Mouse (Mus musculus) erythroblast, adult 5-6 weeks (primary cell): ENCODE measurements around the gene Dexi. TPM values are rescaled to one million over a fixed set of nuclear protein-coding genes. Genes with fewer than 3 reads are reported as not detected.

ENCODE experiments used
- ATAC-seq: replicated peaks from 2 replicates; pipeline ENCODE4 v1.8.0; 2016; ENCODE audit warnings: moderate number of reproducible peaks, mild to moderate bottlenecking, moderate TSS enrichment, inconsistent platforms; ENCODE audit not compliant: poor library complexity, low FRiP score, severe bottlenecking
- total RNA-seq, 2 experiments: library from RNA; stranded (forward) in 1 of 2; stranded (reverse) in 1 of 2; fragments of 150-400 nt in 1 of 2; fragments of 200-764, 138-1000 nt in 1 of 2; gene quantifications; 2 replicates each; pipeline versions ENCODE4 v1.2.3 to v1.2.4; 2015 to 2017; ENCODE audit warnings: low replicate concordance in 2 of 2

Dexi gene
- total RNA-seq, 2 experiments from 2014 or later: not detected

DNA sequence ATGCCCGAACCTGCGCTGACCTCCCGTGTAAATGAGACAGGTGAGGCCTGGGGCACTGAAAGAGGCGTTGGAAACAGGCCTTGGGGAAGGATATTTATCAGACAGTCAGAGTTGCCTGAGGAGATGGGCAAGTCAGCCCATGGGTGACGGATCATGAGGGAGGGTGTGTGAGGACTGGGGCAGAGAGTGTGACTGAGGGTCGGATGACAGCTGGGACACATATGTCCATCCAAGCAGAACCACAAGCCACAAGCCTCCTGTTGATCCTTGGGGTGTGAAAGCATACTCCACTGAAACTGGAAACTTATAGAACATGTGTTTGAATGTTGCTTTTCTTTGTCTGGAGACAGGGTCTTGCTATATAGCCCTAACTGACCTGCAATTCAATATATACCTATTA lies 34.2 kb downstream of the Dexi start:
- ATAC-seq: no peak

DNA sequence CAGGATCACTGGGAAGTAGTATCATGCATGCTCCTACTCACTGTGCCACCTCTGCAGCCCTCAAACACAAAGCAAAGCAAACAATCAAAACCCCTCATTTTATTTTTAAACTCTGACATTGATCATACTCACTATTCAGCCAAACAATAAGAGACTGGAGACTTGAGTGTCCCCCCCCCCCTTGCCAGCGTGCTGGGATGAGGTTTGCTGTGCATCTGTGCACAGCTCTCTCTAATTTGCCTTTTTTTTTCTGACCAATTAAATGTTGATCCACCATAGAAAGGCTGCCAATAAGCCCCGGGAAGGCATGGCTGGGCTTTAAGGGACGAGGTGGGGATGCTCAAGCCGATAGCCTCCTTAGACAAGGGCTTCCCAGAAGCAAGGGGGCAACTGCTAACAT lies 35.4 kb downstream of the Dexi start:
- ATAC-seq: no peak

DNA sequence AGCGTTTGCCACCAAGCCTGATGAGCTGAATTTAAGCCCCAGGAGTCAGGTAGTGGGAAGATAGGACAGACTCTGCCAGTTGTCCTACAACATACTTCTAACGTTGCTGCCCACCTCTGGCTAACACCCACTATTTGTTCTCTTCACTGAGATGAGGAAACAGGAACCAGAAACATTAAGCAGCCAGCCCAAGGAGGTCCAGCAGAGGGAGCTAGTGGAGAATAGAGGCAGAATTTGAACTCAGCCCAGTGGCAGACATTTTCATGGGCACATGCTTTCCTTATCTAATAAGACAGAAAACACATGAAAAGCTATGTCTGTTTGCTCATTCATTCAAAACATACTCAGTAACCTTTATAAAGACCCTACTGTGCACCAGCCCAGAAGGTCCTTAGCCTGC lies 39.8 kb downstream of the Dexi start:
- ATAC-seq: no peak

DNA sequence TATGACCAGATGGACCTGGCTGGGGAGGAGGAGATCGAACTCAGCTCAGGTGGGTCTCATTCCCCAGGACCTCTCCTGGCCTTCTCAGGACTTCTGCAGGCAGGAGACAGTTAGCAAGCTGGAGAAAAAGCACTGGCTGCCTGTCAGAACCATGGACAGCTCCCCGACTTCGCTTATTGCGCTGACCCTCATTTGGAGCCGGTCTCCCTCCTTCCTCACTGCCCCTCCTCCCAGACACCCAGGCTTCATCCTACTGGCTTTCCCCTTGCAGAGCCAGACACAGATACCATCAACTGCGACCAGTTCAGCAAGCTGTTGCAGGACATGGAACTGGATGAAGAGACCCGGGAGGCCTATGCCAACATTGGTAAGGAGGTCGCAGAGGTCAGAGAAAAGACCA lies 41.0 kb downstream of the Dexi start:
- ATAC-seq: no peak

DNA sequence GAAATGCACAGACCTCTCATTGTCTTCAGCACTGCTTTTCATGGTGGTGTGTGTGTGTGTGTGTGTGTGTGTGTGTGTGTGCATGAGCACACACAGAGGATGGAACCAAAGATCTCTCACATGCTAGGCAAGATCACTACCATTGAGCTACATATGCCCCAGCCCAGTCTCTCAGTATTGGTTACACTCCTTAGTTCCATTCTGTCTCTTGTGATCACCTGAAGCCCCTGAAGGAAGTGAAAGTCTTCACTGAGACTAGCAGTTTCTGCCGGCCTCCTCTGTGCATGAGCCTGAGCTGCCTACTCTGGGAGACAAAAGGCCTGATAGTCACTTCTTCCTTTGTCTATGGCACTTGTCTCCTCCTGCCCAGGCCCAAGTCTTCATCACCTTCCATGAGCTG lies 43.7 kb downstream of the Dexi start:
- no peak for ATAC-seq

DNA sequence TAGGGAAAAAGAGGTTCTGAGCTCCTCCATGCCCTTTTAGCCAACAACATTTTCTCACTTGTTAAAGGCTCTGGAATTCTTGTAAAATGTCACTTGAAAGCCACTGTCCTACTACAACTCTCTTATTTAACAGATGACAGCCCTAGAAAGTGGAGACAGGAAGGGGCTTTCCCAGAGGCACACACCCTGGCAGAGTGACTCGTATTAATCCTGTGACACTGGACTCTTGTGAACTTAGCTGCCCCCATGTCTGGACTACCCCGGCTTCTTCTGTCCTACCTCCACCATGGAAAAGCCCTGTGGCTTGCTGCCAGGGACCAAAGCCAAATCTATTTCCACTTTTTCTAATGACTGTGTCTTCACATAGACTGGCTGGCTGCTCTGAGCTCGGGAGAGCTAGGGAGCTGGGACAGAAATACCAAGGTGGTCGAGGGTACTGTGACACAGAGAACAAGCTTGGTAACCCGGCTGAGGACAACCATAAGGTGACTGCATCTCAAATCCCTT lies 44.7 kb downstream of the Dexi start:
- no peak for ATAC-seq

DNA sequence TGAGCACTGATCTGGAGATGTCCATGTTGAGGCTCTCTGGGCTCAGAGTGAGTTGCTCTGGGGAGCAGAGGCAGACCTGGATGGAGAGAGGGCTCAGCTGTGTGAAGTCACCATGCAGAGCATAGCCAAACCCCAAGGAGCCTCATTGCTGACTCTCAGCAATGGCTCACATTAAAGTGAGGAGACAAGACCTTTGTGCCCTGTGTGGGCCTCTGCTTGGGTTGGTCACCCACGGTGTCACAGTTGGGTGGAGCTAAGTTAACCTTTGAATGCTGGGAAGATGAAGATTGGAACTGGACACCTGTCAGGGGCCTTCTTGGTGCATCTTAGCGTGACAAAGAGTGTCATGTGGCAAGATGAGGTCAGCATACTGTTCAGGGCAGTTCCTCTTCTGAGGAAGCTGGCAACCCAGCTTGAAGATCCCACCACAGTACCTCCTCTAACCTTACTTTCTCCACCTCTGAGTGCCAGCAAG lies 47.0 kb downstream of the Dexi start:
- ATAC-seq: no peak

DNA sequence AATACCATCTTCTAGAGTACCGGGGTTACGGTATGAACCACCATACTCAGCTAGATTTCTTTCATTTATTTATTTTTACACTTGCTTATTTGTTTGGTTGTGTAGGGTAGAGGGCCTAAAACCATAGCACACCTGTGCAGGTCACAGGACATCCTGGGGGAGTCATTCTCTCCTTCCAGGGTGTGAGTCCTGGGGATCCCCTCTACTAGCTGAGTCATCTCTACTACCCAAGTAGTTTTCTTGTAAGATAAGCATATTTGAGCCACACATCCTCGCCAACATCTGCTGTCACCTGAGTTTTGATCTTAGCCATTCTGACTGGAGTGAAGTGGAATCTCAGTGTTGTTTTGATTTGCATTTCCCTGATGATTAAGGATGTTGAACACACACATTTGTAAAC lies 50.3 kb downstream of the Dexi start:
- ATAC-seq: no peak

DNA sequence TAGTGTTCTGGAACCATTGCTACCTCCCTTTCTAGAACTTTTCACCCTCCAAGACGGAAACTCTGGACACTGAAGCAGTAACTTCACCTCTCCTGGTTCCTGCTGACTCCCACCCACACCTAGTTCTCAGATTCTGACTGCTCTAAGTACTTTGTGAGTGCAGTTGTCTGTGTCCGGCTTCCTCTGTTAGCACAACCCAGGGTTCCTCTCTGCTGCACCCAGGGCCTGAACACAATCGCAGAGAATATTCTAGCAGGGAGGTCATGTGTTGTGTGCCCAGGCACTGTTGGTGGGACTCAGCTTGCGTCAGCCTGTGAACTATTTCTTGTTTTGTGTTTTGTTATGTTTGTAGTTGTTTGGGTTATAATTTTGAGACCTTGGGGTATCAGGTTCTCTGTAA lies 51.1 kb downstream of the Dexi start:
- ATAC-seq: no peak

DNA sequence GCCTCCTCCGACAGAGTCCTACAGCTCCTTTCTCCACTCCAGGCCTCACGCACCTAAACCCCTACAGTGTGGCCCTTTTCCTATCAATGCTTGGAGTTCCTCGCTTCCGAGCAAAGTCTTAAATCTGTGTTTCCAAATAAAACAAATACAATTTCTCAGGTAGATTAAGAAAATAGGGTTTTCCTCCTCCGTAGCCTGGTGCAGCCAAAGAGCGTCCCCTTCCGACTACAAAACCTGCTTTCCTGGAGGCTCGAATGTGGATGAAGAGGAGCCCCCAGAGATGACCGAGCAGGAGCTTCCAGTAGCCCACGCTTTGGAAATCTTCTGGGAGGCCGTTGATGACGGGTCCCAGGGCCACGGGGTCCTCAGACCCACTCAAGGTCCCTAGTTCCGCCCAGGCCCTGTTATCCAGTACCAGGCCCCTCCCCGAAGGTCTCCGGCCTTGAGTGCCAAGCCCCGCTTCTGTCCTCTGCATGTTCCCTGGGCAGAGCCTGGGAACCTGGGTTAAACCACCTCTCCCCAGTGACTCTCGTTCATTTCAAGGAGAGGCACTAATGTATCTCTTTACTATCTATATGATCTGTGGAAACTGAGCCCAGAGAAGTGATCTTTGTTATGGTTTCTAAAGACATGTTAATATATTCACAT lies 52.2 kb downstream of the Dexi start:
- ATAC-seq: no peak

DNA sequence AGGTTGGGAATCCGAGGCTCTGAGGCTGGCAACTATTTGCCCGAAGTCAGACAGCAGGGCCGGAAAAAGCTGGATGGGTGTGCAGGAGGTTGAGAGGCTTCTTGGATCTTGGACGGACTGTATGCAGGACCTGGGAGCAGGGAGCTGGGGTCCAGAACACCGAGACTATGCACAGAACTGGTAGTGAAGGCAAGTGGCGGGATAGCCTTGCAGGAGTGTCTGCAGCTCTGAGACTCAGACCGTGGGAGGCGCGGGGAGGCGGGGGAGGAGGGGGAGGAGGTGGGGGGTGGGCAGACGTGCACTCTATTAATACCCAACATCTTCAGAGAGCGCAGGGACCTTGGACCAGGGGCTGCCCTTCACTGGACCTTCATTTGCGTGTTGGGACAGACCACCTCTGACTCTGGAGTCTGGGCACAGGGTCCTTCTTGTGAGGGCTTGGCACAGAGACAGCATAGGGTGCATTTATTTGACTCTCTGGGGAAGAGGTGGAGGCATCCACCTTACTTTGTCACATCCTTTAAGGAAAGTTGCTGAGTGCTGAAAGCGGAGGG lies 52.9 kb downstream of the Dexi start:
- no peak for ATAC-seq

DNA sequence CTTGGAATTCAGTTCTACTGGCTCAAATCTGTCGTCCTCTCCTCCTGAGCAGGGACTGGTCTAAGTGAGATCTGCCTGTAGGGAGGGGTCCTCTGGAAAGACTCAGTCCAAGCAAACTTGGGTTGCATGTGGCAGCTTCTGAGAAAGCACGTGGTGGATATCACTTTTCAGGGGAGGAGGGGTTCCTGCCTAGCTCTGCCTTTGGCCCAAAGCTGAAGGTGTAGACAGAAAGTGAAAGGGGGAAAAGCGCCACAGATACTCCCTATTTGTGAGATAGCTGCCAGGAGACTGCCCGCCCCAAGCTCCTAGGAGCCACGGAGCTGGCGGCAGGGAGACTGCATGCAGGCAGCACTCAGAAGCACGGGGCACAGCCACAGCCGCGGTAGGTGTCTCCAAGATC lies 53.4 kb downstream of the Dexi start:
- no peak for ATAC-seq

DNA sequence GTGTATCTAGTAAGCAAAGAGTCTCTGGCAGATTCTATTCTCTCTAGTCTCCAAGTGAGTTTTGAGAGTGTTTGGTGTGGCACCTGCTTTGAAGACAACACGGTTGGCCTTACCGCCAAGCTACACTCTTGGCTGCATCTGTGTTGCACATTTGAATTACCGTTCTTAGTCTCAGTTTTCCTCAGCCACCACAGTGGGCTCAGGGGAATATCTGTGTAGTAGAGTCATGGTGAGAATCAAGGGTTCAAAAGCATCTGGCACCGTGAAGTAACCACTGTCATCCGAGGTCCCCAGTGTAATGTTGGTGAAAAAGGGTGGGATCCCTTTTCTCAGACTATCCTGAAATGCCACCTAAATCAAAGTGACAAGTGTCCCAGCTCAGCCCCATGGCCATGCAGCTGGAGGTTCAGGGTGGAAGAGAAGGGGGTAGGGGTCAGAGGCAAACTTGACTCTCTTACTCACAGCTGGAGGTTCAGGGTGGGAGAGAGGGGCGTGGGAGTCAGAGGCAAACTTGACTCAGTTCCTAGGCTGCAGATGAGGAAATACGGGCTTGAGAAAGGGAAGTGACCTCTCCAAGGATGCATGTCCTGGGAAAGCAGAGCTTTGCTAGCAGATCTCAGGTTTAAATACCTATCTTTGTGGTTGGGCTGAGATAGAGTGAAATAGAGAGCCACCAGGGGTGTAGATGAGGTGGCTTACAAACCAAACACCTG lies 53.9 kb downstream of the Dexi start:
- ATAC-seq: no peak

DNA sequence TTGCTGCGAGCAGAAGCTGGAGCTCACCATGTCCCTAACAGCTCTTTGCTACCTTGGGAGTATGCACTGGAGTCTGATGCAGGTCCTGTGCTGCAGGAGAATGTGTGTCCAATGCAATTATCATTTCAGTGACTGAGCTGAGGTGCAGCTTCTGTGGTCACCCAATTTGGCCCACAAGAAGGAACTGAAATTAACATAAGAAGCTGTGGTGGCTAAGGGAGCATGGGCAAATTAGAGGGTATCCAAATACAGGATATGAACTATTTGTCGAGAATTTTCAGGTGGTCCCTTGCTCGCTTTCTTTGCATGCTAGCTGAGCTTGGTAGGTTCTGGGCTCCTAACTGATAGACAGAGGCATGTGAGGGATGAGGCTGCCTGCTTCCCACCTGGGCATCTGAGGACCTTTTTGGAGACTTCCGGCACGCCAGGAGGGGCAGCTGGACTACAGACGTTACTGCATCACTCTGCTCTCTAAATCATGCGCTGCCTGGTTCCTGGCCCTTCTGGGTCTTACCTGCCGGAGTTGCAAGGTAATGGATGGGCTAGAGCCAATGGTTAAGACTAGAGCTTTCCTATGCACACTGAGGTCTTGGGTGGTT lies 54.9 kb downstream of the Dexi start:
- ATAC-seq: no peak

DNA sequence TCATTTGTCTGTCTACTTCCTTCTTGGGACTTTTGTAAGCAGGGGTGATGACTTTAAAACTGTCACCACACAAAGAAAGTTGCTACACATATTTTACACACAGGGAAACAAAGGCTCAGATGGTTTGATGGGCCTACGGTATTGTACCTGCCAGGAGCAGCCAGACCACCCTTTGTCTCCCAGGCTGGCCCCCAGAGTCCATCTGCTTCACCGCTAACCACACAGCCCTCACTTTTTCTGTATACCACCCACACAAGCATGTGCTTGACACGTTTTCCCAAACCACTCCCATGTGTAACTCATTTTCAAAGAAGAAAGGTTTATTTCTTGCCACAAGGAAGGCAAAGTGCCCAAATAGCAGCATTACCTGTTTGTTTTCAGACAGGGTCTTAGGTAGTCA lies 55.9 kb downstream of the Dexi start:
- ATAC-seq: no peak

DNA sequence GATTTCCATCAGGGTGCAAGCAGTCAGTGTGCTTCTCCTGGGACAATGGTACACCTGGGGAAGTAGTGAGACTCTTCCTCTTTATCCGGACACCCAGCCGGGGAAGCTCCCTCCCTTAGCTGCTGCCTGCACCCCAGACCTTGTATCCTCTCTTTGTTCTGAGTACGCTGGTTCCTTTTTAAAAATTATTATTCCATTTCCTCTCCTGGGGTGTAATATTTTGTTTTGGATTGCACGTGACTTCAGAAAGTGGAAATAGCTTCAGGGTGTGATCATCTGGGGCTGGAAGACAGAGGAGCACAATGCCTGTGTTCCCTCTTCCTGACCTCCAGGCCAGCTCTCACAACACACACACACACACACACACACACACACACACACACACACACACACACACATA lies 60.5 kb downstream of the Dexi start:
- ATAC-seq: no peak

DNA sequence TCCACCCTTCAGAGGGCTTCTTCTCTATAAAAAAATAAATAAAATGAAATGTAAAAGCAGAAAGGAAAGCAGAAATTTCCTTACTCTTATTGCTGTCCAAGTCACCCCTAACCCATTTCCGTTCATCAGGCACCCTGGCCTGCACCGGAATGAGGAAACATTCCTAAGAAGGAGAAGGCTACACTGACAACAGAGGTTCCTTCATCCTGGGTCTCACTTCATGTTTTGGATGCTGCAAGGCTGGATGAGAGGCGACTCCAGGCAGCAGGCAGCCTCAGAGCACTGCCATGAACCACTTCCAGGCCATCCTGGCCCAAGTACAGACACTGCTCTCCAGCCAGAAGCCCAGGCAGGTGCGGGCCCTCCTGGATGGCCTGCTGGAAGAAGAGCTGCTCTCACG lies 63.0 kb downstream of the Dexi start, which contains the start of gene Ciita:
Gene Ciita, plus strand, starts transcription at position 203 of the 400 bp plus-strand sequence.
- no peak for ATAC-seq

DNA sequence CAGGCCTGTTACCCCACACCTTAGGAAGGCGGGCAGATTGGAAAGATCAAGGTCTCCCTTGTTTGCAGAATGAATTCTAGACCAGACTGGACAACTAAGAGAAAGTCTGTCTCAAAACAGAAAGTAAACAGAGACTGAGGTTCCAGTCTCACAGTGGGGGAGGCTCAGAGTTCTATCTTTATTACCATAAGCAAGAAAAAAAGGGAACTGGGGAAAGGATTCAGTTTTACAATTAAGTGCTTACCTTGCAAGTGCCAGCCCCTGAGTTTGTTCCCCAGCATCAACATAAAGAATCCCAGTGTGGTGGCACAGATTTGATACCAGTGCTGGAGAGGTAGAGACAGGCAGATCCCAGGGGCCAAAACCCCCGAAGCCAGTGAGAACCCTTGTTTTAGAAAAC lies 66.9 kb downstream of the Dexi start:
- no peak for ATAC-seq

DNA sequence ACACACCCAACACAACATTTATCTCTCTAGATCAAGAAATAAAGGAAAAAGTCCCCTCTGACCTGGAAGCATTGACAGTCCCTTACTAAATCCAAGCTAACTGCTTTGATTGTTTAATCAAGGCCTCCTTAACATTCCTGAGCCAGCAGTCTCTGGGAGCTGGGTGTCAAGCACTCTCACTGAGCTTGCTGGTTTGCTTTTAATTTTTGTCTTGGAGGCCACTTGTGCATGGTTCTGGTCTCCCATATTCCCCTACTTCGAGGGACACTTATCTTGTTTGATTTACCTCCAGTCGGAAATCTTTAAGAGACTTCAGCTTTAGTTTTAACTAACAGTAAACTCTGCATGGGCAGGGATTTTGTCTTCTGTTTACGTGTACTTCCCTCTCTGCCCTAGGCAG lies 67.9 kb downstream of the Dexi start:
- no peak for ATAC-seq

DNA sequence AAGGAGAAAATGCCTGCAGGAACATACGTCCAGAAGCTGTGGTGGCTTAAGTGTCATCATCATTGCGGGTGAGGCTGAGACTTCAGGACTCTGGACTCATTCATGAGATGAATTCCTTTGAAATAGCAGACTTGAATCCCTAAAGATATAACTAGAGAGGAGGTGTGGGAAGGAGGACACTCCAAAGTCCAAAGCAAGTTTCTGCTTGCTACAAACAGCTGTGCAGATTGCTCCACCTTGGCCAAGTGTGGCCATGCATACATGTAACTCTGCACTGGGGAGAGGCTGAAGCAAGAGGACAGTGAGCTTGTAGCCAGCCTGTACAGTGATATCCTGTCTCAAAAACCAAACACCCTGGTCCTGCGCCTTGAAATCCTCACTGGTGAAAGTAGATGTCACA lies 70.9 kb downstream of the Dexi start:
- no peak for ATAC-seq

DNA sequence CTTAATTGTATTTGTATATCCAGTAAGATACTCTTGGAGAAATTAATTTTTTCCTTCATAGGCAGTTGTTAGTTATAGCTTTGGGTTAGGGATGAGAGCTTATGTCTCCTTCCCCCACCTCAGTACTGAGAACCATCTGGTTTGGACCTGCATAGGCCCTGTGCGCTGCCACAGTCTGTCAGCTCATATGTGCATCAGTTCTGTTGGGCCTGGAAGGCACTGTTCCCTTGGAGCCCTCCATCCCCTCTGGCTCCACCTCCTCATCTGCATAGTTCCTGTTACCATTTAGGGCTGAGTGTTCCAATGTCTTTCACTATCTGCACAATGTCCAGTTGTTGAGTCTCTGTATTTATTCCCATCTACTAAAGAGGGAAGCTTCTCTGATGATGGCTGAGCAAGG lies 74.7 kb downstream of the Dexi start:
- no peak for ATAC-seq
